Mouse (Mus musculus): ENCODE data around the gene Rbm39. TPM values are rescaled to one million over a fixed set of nuclear protein-coding genes. Genes with fewer than 3 reads are reported as not detected.

The Rbm39 gene
- polyA plus RNA-seq, 1 experiment from 2014 or later, result 514 TPM

GRCm38 (mm10) chr2:156110627-156111357 is 69.2 kb downstream of the Rbm39 start:
- WGBS, result 1% methylated on average over 16 of the region's 16 CpGs
- peak; percentile 34; the same call in 1 of the 2 replicates for ATAC-seq (ENCODE audit: low FRiP score, low TSS enrichment)

More at GRCm38 (mm10) chr2:156110627-156111357, 69.2 kb downstream of the Rbm39 start:
- Histone ChIP-seq H3K9ac (replicated peaks; ENCODE audit: low read length) (peak overlapping the region; percentile 96), H3K9me3 (ENCODE audit: control insufficient read depth, low read length) (no peaks in the 10 kb centered on the region), H3K4me3 (replicated peaks; ENCODE audit: low read depth, low read length) (peak overlapping the region; percentile 97), H3K4me2 (ENCODE audit: low read length) (peak overlapping the region; percentile 74), H3K27ac (replicated peaks; ENCODE audit: low read depth, low read length) (peak overlapping the region; percentile 92), H3K27me3 (ENCODE audit: control insufficient read depth, insufficient read depth, low read length) (no peaks in the 10 kb centered on the region), H3K36me3 (ENCODE audit: control insufficient read depth, insufficient read depth, low read length) (no peaks in the 10 kb centered on the region), H3K4me1 (ENCODE audit: control insufficient read depth, insufficient read depth, low read length) (peaks cover 16% of the 10 kb centered on the region)
- DNase-seq, result peak; percentile 57

Other genes starting within 250 kb of the Rbm39 start
- gene Uqcc1, start 249.9 kb downstream of the Rbm39 start, polyA plus RNA-seq (2014; fragmentation: Nextera tagmentation; extraction: Ambion mirVana), result 45.0 and 58.6 TPM in 2 replicates
- not detected in 2 replicates for gene Gm15557, start 239.5 kb downstream of the Rbm39 start, polyA plus RNA-seq (2014; fragmentation: Nextera tagmentation; extraction: Ambion mirVana)
- 0.36 and 0.70 TPM in 2 replicates for gene Gdf5, start 234.9 kb downstream of the Rbm39 start, polyA plus RNA-seq (2014; fragmentation: Nextera tagmentation; extraction: Ambion mirVana)
- 10.6 and 12.8 TPM in 2 replicates for gene Cep250, start 223.8 kb downstream of the Rbm39 start, polyA plus RNA-seq (2014; fragmentation: Nextera tagmentation; extraction: Ambion mirVana)
- gene 6430550D23Rik, start 172.3 kb downstream of the Rbm39 start, polyA plus RNA-seq (2014; fragmentation: Nextera tagmentation; extraction: Ambion mirVana), result 1.5 and 1.7 TPM in 2 replicates
- gene Ergic3, start 172.2 kb downstream of the Rbm39 start, polyA plus RNA-seq (2014; fragmentation: Nextera tagmentation; extraction: Ambion mirVana), result 379 and 435 TPM in 2 replicates
- gene Fer1l4, start 127.3 kb downstream of the Rbm39 start, polyA plus RNA-seq (2014; fragmentation: Nextera tagmentation; extraction: Ambion mirVana), result 0.09 TPM in 1 of 2 replicates, not detected in the other
- 4.7 and 6.0 TPM in 2 replicates for gene Spag4, start 115.1 kb downstream of the Rbm39 start, polyA plus RNA-seq (2014; fragmentation: Nextera tagmentation; extraction: Ambion mirVana)
- gene Cpne1, start 68.3 kb downstream of the Rbm39 start, polyA plus RNA-seq (2014; fragmentation: Nextera tagmentation; extraction: Ambion mirVana), result 21.4 and 23.2 TPM in 2 replicates
- 23.6 and 34.0 TPM in 2 replicates for gene Rbm12, start 68.3 kb downstream of the Rbm39 start, polyA plus RNA-seq (2014; fragmentation: Nextera tagmentation; extraction: Ambion mirVana)
- gene Gm28036, start 53.1 kb downstream of the Rbm39 start, polyA plus RNA-seq (2014; fragmentation: Nextera tagmentation; extraction: Ambion mirVana), result 5.8 and 19.2 TPM in 2 replicates
- 413 and 563 TPM in 2 replicates for gene Romo1, start 36.2 kb downstream of the Rbm39 start, polyA plus RNA-seq (2014; fragmentation: Nextera tagmentation; extraction: Ambion mirVana)
- 29.7 and 30.8 TPM in 2 replicates for gene Nfs1, start 36.1 kb downstream of the Rbm39 start, polyA plus RNA-seq (2014; fragmentation: Nextera tagmentation; extraction: Ambion mirVana)
- gene Phf20, start 16.2 kb upstream of the Rbm39 start, polyA plus RNA-seq (2014; fragmentation: Nextera tagmentation; extraction: Ambion mirVana), result 110 and 120 TPM in 2 replicates
- 6.9 and 7.9 TPM in 2 replicates for gene Cnbd2, start 132.1 kb upstream of the Rbm39 start, polyA plus RNA-seq (2014; fragmentation: Nextera tagmentation; extraction: Ambion mirVana)
- gene Scand1, start 132.5 kb upstream of the Rbm39 start, polyA plus RNA-seq (2014; fragmentation: Nextera tagmentation; extraction: Ambion mirVana), result 93.3 and 102 TPM in 2 replicates
- gene Epb41l1, start 240.7 kb upstream of the Rbm39 start, polyA plus RNA-seq (2014; fragmentation: Nextera tagmentation; extraction: Ambion mirVana), result 20.9 and 26.1 TPM in 2 replicates